Mouse (Mus musculus) liver, embryonic 14.5 days (tissue): ENCODE measurements at regions not wholly inside any gene's neighbourhood (a gene's known extent, or its start where the extent isn't known, plus 50 kb on each side); places are given as distances from the start of the nearest gene placed in this dataset.
"Not testable (repeated sequence)": the region's sequence is repeated elsewhere in the genome, so short reads cannot be mapped to it uniquely, and the experiment has no call there.

Source experiments
- ATAC-seq: fragments of 200-750 bp; cut with Nextera tagmentation; 2 replicates; pipeline ENCODE4 v1.8.0; 2017; ENCODE audit warnings: moderate number of reproducible peaks, mild to moderate bottlenecking, moderate library complexity; ENCODE audit not compliant: insufficient read depth
- DNase-seq, 3 experiments: peaks; one replicate each; pipeline ENCODE4 v3.0.0-alpha.2; 2012 to 2013; ENCODE audit warnings: low read depth in 3 of 3, low spot score in 3 of 3
- H3K27ac ChIP-seq: fragments of 300-500 bp; sonication (generic); 2 replicates; pipeline ENCODE4 v1.5.1; 2014; ENCODE audit warnings: moderate library complexity, mild to moderate bottlenecking, control low read depth, inconsistent platforms
- H3K27me3 ChIP-seq: fragments of 300-500 bp; sonication (generic); 2 replicates; pipeline ENCODE4 v1.6.1; 2014; ENCODE audit warnings: mild to moderate bottlenecking, low read length, moderate library complexity; ENCODE audit not compliant: control insufficient read depth, insufficient read depth
- H3K36me3 ChIP-seq: fragments of 300-500 bp; sonication (generic); replicated peaks from 2 replicates; pipeline ENCODE4 v1.6.1; 2014; ENCODE audit warnings: low read depth; ENCODE audit not compliant: control insufficient read depth, insufficient read depth
- H3K4me1 ChIP-seq, 2 experiments: fragments of 200-500 bp in 1 of 2; fragments of 300-500 bp in 1 of 2; sonication (generic) in 1 of 2; replicated peaks; 2 replicates each; pipeline ENCODE4 v1.6.1; 2012 to 2014; ENCODE audit warnings: antibody characterized with exemption in 1 of 2, inconsistent platforms in 1 of 2, low read length in 1 of 2; ENCODE audit not compliant: control insufficient read depth in 2 of 2, insufficient read depth in 2 of 2
- H3K4me2 ChIP-seq: fragments of 300-500 bp; sonication (generic); 2 replicates; pipeline ENCODE4 v1.6.1; 2014; ENCODE audit warnings: low read depth, mild to moderate bottlenecking, control low read depth, moderate library complexity
- H3K4me3 ChIP-seq, 2 experiments: fragments of 200-500 bp in 1 of 2; fragments of 300-500 bp in 1 of 2; sonication (generic) in 1 of 2; 2 replicates each; pipeline ENCODE4 v1.5.1; 2012 to 2014; ENCODE audit warnings: low read depth in 2 of 2, low read length in 2 of 2, mild to moderate bottlenecking in 2 of 2, control low read depth in 1 of 2, inconsistent platforms in 1 of 2, moderate library complexity in 1 of 2; ENCODE audit not compliant: insufficient read depth in 1 of 2
- H3K9ac ChIP-seq: fragments of 300-500 bp; sonication (generic); replicated peaks from 2 replicates; pipeline ENCODE4 v1.6.1; 2014; ENCODE audit warnings: mild to moderate bottlenecking, control low read depth, moderate library complexity
- H3K9me3 ChIP-seq: fragments of 300-500 bp; sonication (generic); 2 replicates; pipeline ENCODE4 v1.6.1; 2016; ENCODE audit warnings: low read length, mixed read lengths; ENCODE audit not compliant: control insufficient read depth
- CTCF ChIP-seq: IDR thresholded peaks from 2 replicates; pipeline ENCODE4 v1.5.1; 2016; ENCODE audit warnings: antibody characterized with exemption, low read depth, control low read depth
- EP300 ChIP-seq: IDR thresholded peaks from 2 replicates; pipeline ENCODE4 v1.6.1; 2016; ENCODE audit warnings: antibody characterized with exemption, low read depth
- WGBS: fragments of 180-500 bp; shearing (Covaris S2); extraction: QIAGEN DNeasy Blood & Tissue Kit; methylation state at CpG from one replicate; pipeline ENCODE4 v1.1.7; 2014; ENCODE audit not compliant: insufficient replicate concordance; 5-methylcytosine and 5-hydroxymethylcytosine counted together

DNA sequence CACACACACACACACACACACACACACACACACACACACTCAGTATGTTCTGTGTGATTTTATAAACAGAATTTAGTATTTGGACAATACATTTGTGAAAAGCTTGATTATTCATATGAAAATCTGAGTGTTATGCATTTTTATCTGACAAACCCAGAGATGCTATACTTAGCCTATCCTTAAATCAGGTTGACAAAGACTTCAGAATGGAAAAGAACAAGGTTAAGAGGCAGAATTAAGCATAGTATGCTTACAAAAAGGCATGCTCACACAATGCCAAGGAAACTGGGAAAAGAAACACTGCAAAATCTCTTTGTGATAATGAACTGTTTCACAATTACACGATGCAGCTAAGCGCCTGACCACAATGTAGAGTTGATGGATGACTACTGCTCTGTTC is 414.3 kb downstream of the Arl6ip6 start:
- Histone ChIP-seq H3K9ac (no peak overlapping the region), H3K4me1 (no peaks in the 10 kb centered on the region), H3K36me3 (no peaks in the 10 kb centered on the region), H3K27ac (no peak overlapping the region), H3K27me3 (no peaks in the 10 kb centered on the region), H3K9me3 (no peaks in the 10 kb centered on the region), H3K4me3 (no peak overlapping the region), H3K4me2 (no peak overlapping the region)
- DNase-seq = no peak
- ATAC-seq = no peak
- 52% methylated on average over 2 of the region's 2 CpGs for WGBS
- no peak for TF ChIP-seq EP300

DNA sequence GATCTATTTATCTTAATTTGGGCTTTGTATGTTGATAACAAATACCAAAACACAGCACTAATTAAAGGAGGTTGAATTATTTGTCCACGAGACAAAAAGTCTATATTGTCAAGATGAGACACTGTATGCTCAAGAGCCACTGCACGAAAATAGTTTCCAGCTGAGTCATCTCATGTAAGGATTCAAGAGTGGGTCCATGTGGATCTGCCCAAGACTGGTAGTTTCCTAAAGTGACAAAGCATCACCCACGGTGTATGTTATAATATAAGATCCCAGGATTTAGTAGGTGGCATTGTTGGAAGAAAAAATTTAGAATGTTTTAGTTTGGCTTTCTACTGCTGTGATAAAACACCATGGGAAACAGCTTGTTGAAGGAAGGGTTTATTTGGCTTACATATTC is 428.2 kb downstream of the Arl6ip6 start:
- no peak for ATAC-seq
- Histone ChIP-seq H3K4me1 (no peaks in the 10 kb centered on the region), H3K4me2 (no peak overlapping the region), H3K9me3 (no peaks in the 10 kb centered on the region), H3K9ac (no peak overlapping the region), H3K4me3 (no peak overlapping the region), H3K36me3 (no peaks in the 10 kb centered on the region), H3K27ac (no peak overlapping the region), H3K27me3 (no peaks in the 10 kb centered on the region)
- no peak for TF ChIP-seq EP300
- no peak for TF ChIP-seq CTCF
- 50% methylated on average over 3 of the region's 3 CpGs for WGBS
- no peak for DNase-seq

DNA sequence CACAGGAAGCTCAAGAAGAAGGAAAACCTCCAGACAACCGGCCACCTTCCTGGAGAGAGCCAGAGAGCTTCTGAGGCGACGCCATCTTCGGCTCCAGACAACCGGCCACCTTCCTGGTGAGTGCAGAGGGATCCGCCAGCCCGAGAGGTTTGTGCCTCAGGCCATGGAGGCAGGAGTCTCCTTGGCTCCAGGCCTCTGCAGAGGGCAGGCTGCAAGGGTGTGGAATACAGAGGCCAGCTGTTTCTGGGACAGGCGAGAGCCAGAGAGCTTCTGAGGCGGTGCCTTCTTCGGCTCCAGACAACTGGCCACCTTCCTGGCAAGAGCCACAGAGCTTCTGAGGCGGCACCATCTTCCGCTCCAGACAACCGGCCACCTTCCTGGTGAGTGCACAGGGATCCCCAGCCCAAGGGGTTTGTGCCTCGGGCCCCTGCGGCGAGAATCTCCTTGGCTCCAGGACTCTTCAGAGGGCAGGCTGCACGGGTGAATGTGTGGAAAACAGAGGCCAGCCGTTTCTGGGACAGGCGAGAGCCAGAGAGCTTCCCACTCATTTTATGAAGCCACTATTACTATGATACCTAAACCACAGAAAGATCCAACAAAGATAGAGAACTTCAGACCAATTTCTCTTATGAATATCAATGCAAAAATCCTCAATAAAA is 441.4 kb downstream of the Arl6ip6 start:
- not testable (repeated sequence) for H3K4me2 ChIP-seq, ATAC-seq, H3K9me3 ChIP-seq, DNase-seq, H3K4me1 ChIP-seq, H3K27ac ChIP-seq, H3K27me3 ChIP-seq, H3K4me3 ChIP-seq, H3K9ac ChIP-seq, H3K36me3 ChIP-seq
- WGBS = 48% methylated on average over 19 of the region's 19 CpGs

GRCm38 (mm10) chr2:53668599-53669372 is 416.6 kb downstream of the Rprm start:
- Histone ChIP-seq H3K4me3 (no peak overlapping the region), H3K27me3 (no peaks in the 10 kb centered on the region), H3K4me1 (no peaks in the 10 kb centered on the region), H3K27ac (no peak overlapping the region), H3K36me3 (no peaks in the 10 kb centered on the region), H3K9me3 (no peaks in the 10 kb centered on the region), H3K9ac (no peak overlapping the region), H3K4me2 (no peak overlapping the region)
- ATAC-seq (no peak), DNase-seq (no peak)
- WGBS = 33% methylated on average over 6 of the region's 6 CpGs
- TF ChIP-seq EP300 (no peak), CTCF (no peak)

GRCm38 (mm10) chr2:53680350-53681011 is 404.9 kb downstream of the Rprm start:
- Histone ChIP-seq H3K9ac (no peak overlapping the region), H3K9me3 (no peaks in the 10 kb centered on the region), H3K4me1 (no peaks in the 10 kb centered on the region), H3K4me2 (no peak overlapping the region), H3K36me3 (no peaks in the 10 kb centered on the region), H3K4me3 (no peak overlapping the region), H3K27me3 (no peaks in the 10 kb centered on the region), H3K27ac (no peak overlapping the region)
- ATAC-seq (no peak), DNase-seq (no peak)
- no peak for TF ChIP-seq EP300
- TF ChIP-seq CTCF = no peak
- WGBS = 17% methylated on average over 5 of the region's 5 CpGs
